Mouse (Mus musculus): ENCODE data around the gene Rassf8. TPM values are rescaled to one million over a fixed set of nuclear protein-coding genes. Genes with fewer than 3 reads are reported as not detected.

The Rassf8 gene
- polyA plus RNA-seq (2015; fragmentation: Nextera tagmentation; extraction: Ambion mirVana) = 3.7 and 4.3 TPM in 2 replicates

- H3K4me2 ChIP-seq = peak within 1 kb of the TSS; percentile 82
- H3K36me3 ChIP-seq = no peaks in the 10 kb centered on the region
- 1% methylated on average over 40 of the region's 71 CpGs for WGBS
- peak; percentile 96 for ATAC-seq (ENCODE audit: low FRiP score)
- H3K4me3 ChIP-seq = peak within 1 kb of the TSS; percentile 69
- 0 out of 2 replicates have a peak, but pooled peaks cover 7% of the 10 kb centered on the region for H3K27me3 ChIP-seq
- H3K27ac ChIP-seq = peak within 1 kb of the TSS; percentile 82
- H3K4me1 ChIP-seq (replicated peaks) = peaks cover 17% of the 10 kb centered on the region
- no peaks in the 10 kb centered on the region for H3K9me3 ChIP-seq
- H3K9ac ChIP-seq = peak within 1 kb of the TSS; percentile 80
Observed at GRCm38 (mm10) chr6:145746132-145746849, at the start of gene Rassf8. Rassf8 (plus strand) TSS chr6:145746748.

GRCm38 (mm10) chr6:145701021-145701540 is 45.5 kb upstream of the Rassf8 start:
- Histone ChIP-seq H3K9ac (no peak overlapping the region), H3K4me1 (replicated peaks) (0 out of 2 replicates have a peak, but pooled peaks cover 5% of the 10 kb centered on the region), H3K4me3 (no peak overlapping the region), H3K4me2 (no peak overlapping the region), H3K36me3 (no peaks in the 10 kb centered on the region), H3K9me3 (no peaks in the 10 kb centered on the region), H3K27me3 (no peaks in the 10 kb centered on the region), H3K27ac (no peak overlapping the region)
- ATAC-seq (ENCODE audit: low FRiP score) = no peak
- WGBS = 23% methylated on average over 8 of the region's 8 CpGs

GRCm38 (mm10) chr6:145703667-145704066 is 42.9 kb upstream of the Rassf8 start:
- Histone ChIP-seq H3K4me1 (replicated peaks) (0 out of 2 replicates have a peak, but pooled peaks cover 5% of the 10 kb centered on the region), H3K9me3 (no peaks in the 10 kb centered on the region), H3K36me3 (no peaks in the 10 kb centered on the region), H3K4me2 (no peak overlapping the region), H3K4me3 (no peak overlapping the region), H3K9ac (no peak overlapping the region), H3K27me3 (no peaks in the 10 kb centered on the region), H3K27ac (no peak overlapping the region)
- 75% methylated on average over 6 of the region's 6 CpGs for WGBS
- no peak for ATAC-seq (ENCODE audit: low FRiP score)

- H3K36me3 ChIP-seq = no peaks in the 10 kb centered on the region
- 95% methylated on average over 18 of the region's 18 CpGs for WGBS
- no peak for ATAC-seq (ENCODE audit: low FRiP score)
- H3K9me3 ChIP-seq = no peaks in the 10 kb centered on the region
- H3K4me2 ChIP-seq = no peak overlapping the region
- no peaks in the 10 kb centered on the region for H3K27me3 ChIP-seq
- no peak overlapping the region for H3K27ac ChIP-seq
- H3K9ac ChIP-seq = no peak overlapping the region
- H3K4me1 ChIP-seq (replicated peaks) = peaks cover 9% of the 10 kb centered on the region
- H3K4me3 ChIP-seq = no peak overlapping the region
Observed at GRCm38 (mm10) chr6:145709956-145710720, 36.4 kb upstream of the Rassf8 start.

GRCm38 (mm10) chr6:145710797-145711196 is 35.8 kb upstream of the Rassf8 start:
- peaks cover 9% of the 10 kb centered on the region for H3K4me1 ChIP-seq (replicated peaks)
- H3K9me3 ChIP-seq = no peaks in the 10 kb centered on the region
- H3K4me2 ChIP-seq = no peak overlapping the region
- WGBS = 95% methylated on average over 3 of the region's 3 CpGs
- no peaks in the 10 kb centered on the region for H3K27me3 ChIP-seq
- H3K9ac ChIP-seq = no peak overlapping the region
- H3K27ac ChIP-seq = no peak overlapping the region
- H3K36me3 ChIP-seq = no peaks in the 10 kb centered on the region
- no peak overlapping the region for H3K4me3 ChIP-seq
- no peak for ATAC-seq (ENCODE audit: low FRiP score)

GRCm38 (mm10) chr6:145711320-145711719 is 35.2 kb upstream of the Rassf8 start:
- WGBS = 71% methylated on average over 5 of the region's 5 CpGs
- Histone ChIP-seq H3K36me3 (no peaks in the 10 kb centered on the region), H3K4me3 (no peak overlapping the region), H3K9ac (no peak overlapping the region), H3K27ac (no peak overlapping the region), H3K4me1 (replicated peaks) (peaks cover 9% of the 10 kb centered on the region), H3K4me2 (no peak overlapping the region), H3K27me3 (no peaks in the 10 kb centered on the region), H3K9me3 (no peaks in the 10 kb centered on the region)
- ATAC-seq (ENCODE audit: low FRiP score) = no peak

- no peak overlapping the region for H3K27ac ChIP-seq
Observed at GRCm38 (mm10) chr6:145713241-145714114, 33.1 kb upstream of the Rassf8 start.

GRCm38 (mm10) chr6:145714131-145714530 is 32.4 kb upstream of the Rassf8 start:
- H3K4me2 ChIP-seq = no peak overlapping the region
- WGBS = 47% methylated on average over 1 of the region's 1 CpGs
- H3K36me3 ChIP-seq = no peaks in the 10 kb centered on the region
- H3K27me3 ChIP-seq = no peaks in the 10 kb centered on the region
- peaks cover 9% of the 10 kb centered on the region for H3K4me1 ChIP-seq (replicated peaks)
- H3K4me3 ChIP-seq = no peak overlapping the region
- H3K27ac ChIP-seq = no peak overlapping the region
- no peaks in the 10 kb centered on the region for H3K9me3 ChIP-seq
- no peak overlapping the region for H3K9ac ChIP-seq
- ATAC-seq (ENCODE audit: low FRiP score) = no peak

More at GRCm38 (mm10) chr6:145713241-145714114, 33.1 kb upstream of the Rassf8 start:
- Histone ChIP-seq H3K9me3 (no peaks in the 10 kb centered on the region), H3K27me3 (no peaks in the 10 kb centered on the region), H3K36me3 (no peaks in the 10 kb centered on the region), H3K9ac (no peak overlapping the region), H3K4me3 (no peak overlapping the region), H3K4me1 (replicated peaks) (peaks cover 9% of the 10 kb centered on the region), H3K4me2 (no peak overlapping the region)
- WGBS = 26% methylated on average over 8 of the region's 8 CpGs
- ATAC-seq (ENCODE audit: low FRiP score) = no peak; the same call in 1 of the 2 replicates

GRCm38 (mm10) chr6:145722596-145722995 is 24.0 kb upstream of the Rassf8 start:
- Histone ChIP-seq H3K36me3 (no peaks in the 10 kb centered on the region), H3K27ac (no peak overlapping the region), H3K4me1 (replicated peaks) (0 out of 2 replicates have a peak, but pooled peaks cover 2% of the 10 kb centered on the region), H3K27me3 (no peaks in the 10 kb centered on the region), H3K4me3 (no peak overlapping the region), H3K9me3 (no peaks in the 10 kb centered on the region), H3K4me2 (no peak overlapping the region), H3K9ac (no peak overlapping the region)
- 73% methylated on average over 7 of the region's 7 CpGs for WGBS
- no peak for ATAC-seq (ENCODE audit: low FRiP score)

GRCm38 (mm10) chr6:145723131-145723863 is 23.3 kb upstream of the Rassf8 start:
- Histone ChIP-seq H3K4me1 (replicated peaks) (0 out of 2 replicates have a peak, but pooled peaks cover 2% of the 10 kb centered on the region), H3K27ac (no peak overlapping the region), H3K36me3 (no peaks in the 10 kb centered on the region), H3K4me2 (no peak overlapping the region), H3K9ac (no peak overlapping the region), H3K4me3 (no peak overlapping the region), H3K9me3 (no peaks in the 10 kb centered on the region), H3K27me3 (no peaks in the 10 kb centered on the region)
- 84% methylated on average over 13 of the region's 13 CpGs for WGBS
- ATAC-seq (ENCODE audit: low FRiP score) = no peak

GRCm38 (mm10) chr6:145725849-145726248 is 20.7 kb upstream of the Rassf8 start:
- no peak overlapping the region for H3K27ac ChIP-seq
- ATAC-seq (ENCODE audit: low FRiP score) = no peak
- no peak overlapping the region for H3K9ac ChIP-seq
- no peaks in the 10 kb centered on the region for H3K9me3 ChIP-seq
- no peak overlapping the region for H3K4me3 ChIP-seq
- no peak overlapping the region for H3K4me2 ChIP-seq
- no peaks in the 10 kb centered on the region for H3K36me3 ChIP-seq
- no peaks in the 10 kb centered on the region for H3K27me3 ChIP-seq
- H3K4me1 ChIP-seq (replicated peaks) = 0 out of 2 replicates have a peak, but pooled peaks cover 2% of the 10 kb centered on the region
- WGBS = 87% methylated on average over 10 of the region's 10 CpGs
